Mouse (Mus musculus) frontal cortex, adult 2 months (tissue): ENCODE results near the gene Map3k1. TPM values are rescaled to one million over a fixed set of nuclear protein-coding genes. Genes with fewer than 3 reads are reported as not detected.

Experiments
- DNase-seq, 2 experiments: peaks; one replicate each; pipeline ENCODE4 v3.0.0; 2022; ENCODE audit warnings: low spot score in 1 of 2; ENCODE audit errors: extremely low spot score in 1 of 2
- polyA plus RNA-seq: library from polyadenylated mRNA; depleted of rRNA; stranded (reverse); fragments of >200 nt; gene quantifications from 2 replicates; pipeline ENCODE4 v1.2.3, GENCODE M21; 2012; rRNA removed

Gene Map3k1
- polyA plus RNA-seq: 28.7 and 35.3 TPM in 2 replicates

GRCm38 (mm10) chr13:111808637-111809465, at the start of gene Map3k1:
Gene Map3k1 (minus strand): TSS chr13:111808993.
- DNase-seq: peak in 1 of 2 experiments; percentile 44

GRCm38 (mm10) chr13:111856786-111857455, 48.1 kb upstream of the Map3k1 start:
- no peak for DNase-seq

- DNase-seq: no peak
Measured at GRCm38 (mm10) chr13:111856232-111856631, 47.4 kb upstream of the Map3k1 start.

- no peak for DNase-seq
Measured at GRCm38 (mm10) chr13:111852451-111853224, 43.8 kb upstream of the Map3k1 start.

GRCm38 (mm10) chr13:111850046-111850837, 41.4 kb upstream of the Map3k1 start:
- no peak for DNase-seq

- DNase-seq: no peak
Measured at GRCm38 (mm10) chr13:111845471-111845870, 36.7 kb upstream of the Map3k1 start.

GRCm38 (mm10) chr13:111844313-111844712, 35.5 kb upstream of the Map3k1 start:
- no peak for DNase-seq

- DNase-seq: no peak
Measured at GRCm38 (mm10) chr13:111835787-111836186, 27.0 kb upstream of the Map3k1 start.

- peak in 1 of 2 experiments; percentile 9 for DNase-seq
Measured at GRCm38 (mm10) chr13:111834613-111835012, 25.8 kb upstream of the Map3k1 start.

- no peak for DNase-seq
Measured at GRCm38 (mm10) chr13:111829473-111829872, 20.7 kb upstream of the Map3k1 start.

- no peak for DNase-seq
Measured at GRCm38 (mm10) chr13:111827481-111827880, 18.7 kb upstream of the Map3k1 start.

- no peak for DNase-seq
Measured at GRCm38 (mm10) chr13:111824178-111824577, 15.4 kb upstream of the Map3k1 start.

GRCm38 (mm10) chr13:111821727-111822375, 13.1 kb upstream of the Map3k1 start:
- no peak for DNase-seq

- no peak for DNase-seq
Measured at GRCm38 (mm10) chr13:111819618-111820385, 11.0 kb upstream of the Map3k1 start.

GRCm38 (mm10) chr13:111819106-111819505, 10.3 kb upstream of the Map3k1 start:
- DNase-seq: no peak

- no peak for DNase-seq
Measured at GRCm38 (mm10) chr13:111818216-111818903, 9.6 kb upstream of the Map3k1 start.

GRCm38 (mm10) chr13:111817773-111818172, 9.0 kb upstream of the Map3k1 start:
- no peak for DNase-seq

GRCm38 (mm10) chr13:111816431-111816830, 7.6 kb upstream of the Map3k1 start:
- no peak for DNase-seq
